Mouse (Mus musculus) CH12F3 (cell line): ENCODE measurements around the gene Cnnm1.

ENCODE experiments used
- in situ Hi-C: fragments of 300-500 bp; cut with MboI; formaldehyde crosslinking; loops from 2 replicates; pipeline ENCODE4 v1.14.3; 2020; ENCODE audit warnings: low sequenced_read_pairs

Gene Cnnm1

GRCm38 (mm10) chr19:43440112-43440737 is at the start of gene Cnnm1:
TSS of gene Cnnm1 (plus strand) at chr19:43440436.
- in situ Hi-C loops: no loop called here

GRCm38 (mm10) chr19:43396327-43396726 is 43.9 kb upstream of the Cnnm1 start:
- in situ Hi-C loops: no loop called here

GRCm38 (mm10) chr19:43407181-43407580 is 33.1 kb upstream of the Cnnm1 start:
- in situ Hi-C loops: no loop called here

GRCm38 (mm10) chr19:43415565-43415964 is 24.7 kb upstream of the Cnnm1 start:
- in situ Hi-C loops: no loop called here

- in situ Hi-C loops: no loop called here
Observed at GRCm38 (mm10) chr19:43420506-43420905, 19.7 kb upstream of the Cnnm1 start.

GRCm38 (mm10) chr19:43424082-43424481 is 16.2 kb upstream of the Cnnm1 start:
- in situ Hi-C loops: no loop called here

GRCm38 (mm10) chr19:43427446-43428224 is 12.6 kb upstream of the Cnnm1 start:
- in situ Hi-C loops: no loop called here

GRCm38 (mm10) chr19:43439246-43439645 is 990 bp upstream of the Cnnm1 start:
- in situ Hi-C loops: no loop called here

GRCm38 (mm10) chr19:43440768-43441660 is 778 bp downstream of the Cnnm1 start:
- in situ Hi-C loops: no loop called here

- in situ Hi-C loops: no loop called here
Observed at GRCm38 (mm10) chr19:43441661-43441990, 1.4 kb downstream of the Cnnm1 start.

- in situ Hi-C loops: no loop called here
Observed at GRCm38 (mm10) chr19:43442269-43442668, 2.0 kb downstream of the Cnnm1 start.

- in situ Hi-C loops: no loop called here
Observed at GRCm38 (mm10) chr19:43442906-43443305, 2.7 kb downstream of the Cnnm1 start.

- in situ Hi-C loops: no loop called here
Observed at GRCm38 (mm10) chr19:43444636-43445205, 4.5 kb downstream of the Cnnm1 start.

- in situ Hi-C loops: no loop called here
Observed at GRCm38 (mm10) chr19:43451563-43451962, 11.3 kb downstream of the Cnnm1 start.

- in situ Hi-C loops: no loop called here
Observed at GRCm38 (mm10) chr19:43452176-43452575, 11.9 kb downstream of the Cnnm1 start.

GRCm38 (mm10) chr19:43453025-43453424 is 12.8 kb downstream of the Cnnm1 start:
- in situ Hi-C loops: no loop called here

- in situ Hi-C loops: no loop called here
Observed at GRCm38 (mm10) chr19:43459948-43460347, 19.7 kb downstream of the Cnnm1 start.

GRCm38 (mm10) chr19:43460481-43460880 is 20.2 kb downstream of the Cnnm1 start:
- in situ Hi-C loops: no loop called here

GRCm38 (mm10) chr19:43462141-43462540 is 21.9 kb downstream of the Cnnm1 start:
- in situ Hi-C loops: no loop called here

GRCm38 (mm10) chr19:43463546-43464293 is 23.5 kb downstream of the Cnnm1 start:
- in situ Hi-C loops: no loop called here
